Mouse (Mus musculus) gastrocnemius, adult 18-20 months (tissue): ENCODE data around the gene Olfr961. TPM values are rescaled to one million over a fixed set of nuclear protein-coding genes. Genes with fewer than 3 reads are reported as not detected.

Experiments
- total RNA-seq, 2 experiments: library from RNA; stranded (reverse); gene quantifications; 2 replicates each; pipeline ENCODE4 v1.2.3; 2021

The Olfr961 gene
- total RNA-seq, 2 experiments from 2014 or later, result not detected

Other genes with a start within 250 kb of the Olfr961 start
- gene Olfr952, start 217.9 kb upstream of the Olfr961 start, total RNA-seq, result not detected
- gene Olfr954, start 188.4 kb upstream of the Olfr961 start, total RNA-seq, result not detected
- gene Olfr955, start 173.1 kb upstream of the Olfr961 start, total RNA-seq, result not detected
- not detected for gene Olfr44, start 151.1 kb upstream of the Olfr961 start, total RNA-seq
- not detected for gene Olfr957, start 129.3 kb upstream of the Olfr961 start, total RNA-seq
- gene Olfr958, start 91.0 kb upstream of the Olfr961 start, total RNA-seq, result not detected
- gene Olfr959, start 69.5 kb upstream of the Olfr961 start, total RNA-seq, result not detected
- under 1 TPM; 0.38 to 0.66 TPM for gene AW551984, start 40.7 kb upstream of the Olfr961 start, total RNA-seq
- gene Olfr148, start 34.4 kb upstream of the Olfr961 start, total RNA-seq, result not detected
- gene Olfr960, start 23.7 kb upstream of the Olfr961 start, total RNA-seq, result not detected
- gene Olfr963, start 22.1 kb downstream of the Olfr961 start, total RNA-seq, result not detected
- not detected for gene Olfr149, start 62.0 kb downstream of the Olfr961 start, total RNA-seq
- gene Olfr965, start 66.3 kb downstream of the Olfr961 start, total RNA-seq, result not detected
- not detected for gene Olfr150, start 85.9 kb downstream of the Olfr961 start, total RNA-seq
- not detected for gene Olfr967, start 101.2 kb downstream of the Olfr961 start, total RNA-seq
- gene Olfr968, start 138.2 kb downstream of the Olfr961 start, total RNA-seq, result not detected
- gene Olfr969, start 145.9 kb downstream of the Olfr961 start, total RNA-seq, result not detected
- not detected for gene Olfr970, start 163.8 kb downstream of the Olfr961 start, total RNA-seq
- gene Olfr971, start 191.8 kb downstream of the Olfr961 start, total RNA-seq, result not detected
- not detected for gene Olfr972, start 221.3 kb downstream of the Olfr961 start, total RNA-seq